Mouse (Mus musculus) neutrophil, adult 59 days (primary cell): Measurements from ENCODE around the gene Tspoap1. TPM values are rescaled to one million over a fixed set of nuclear protein-coding genes. Genes with fewer than 3 reads are reported as not detected.

Experiments used
- total RNA-seq, 2 experiments: library from RNA; stranded (reverse); gene quantifications; 1 replicate in 1 of 2; 2 replicates in 1 of 2; pipeline ENCODE4 v1.2.4; 2023

Tspoap1 gene
- 10 to 100 TPM; 18.7 to 21.5 TPM for total RNA-seq

GRCm38 (mm10) chr11:87760301-87761081 lies at the start of gene Tspoap1:
TSS of gene Tspoap1 (plus strand) at chr11:87760541.

GRCm38 (mm10) chr11:87737175-87737740 lies 23.1 kb upstream of the Tspoap1 start, which contains the start of gene Supt4a:
TSS of gene Supt4a (plus strand) at chr11:87737552.

GRCm38 (mm10) chr11:87793460-87793859 lies 33.1 kb downstream of the Tspoap1 start, which contains the start of gene Mpo:
TSS of gene Mpo (plus strand) at chr11:87793581.

GRCm38 (mm10) chr11:87828239-87828900 lies 68.0 kb downstream of the Tspoap1 start, which contains the start of gene Lpo:
TSS of gene Lpo (minus strand) at chr11:87828289.

Other genes starting within 250 kb of the Tspoap1 start
- not detected for gene Gm11492, start 193.9 kb upstream of the Tspoap1 start, total RNA-seq
- 1 to 10 TPM in 1 of 2 experiments, not detected in 1; 1.5 TPM for gene Sept4, start 191.6 kb upstream of the Tspoap1 start, total RNA-seq
- gene Mtmr4, start 168.4 kb upstream of the Tspoap1 start, total RNA-seq, result 10 to 100 TPM; 20.9 to 22.4 TPM
- gene Hsf5, start 143.4 kb upstream of the Tspoap1 start, total RNA-seq, result under 1 TPM; 0.11 to 0.13 TPM
- gene Rnf43, start 97.8 kb upstream of the Tspoap1 start, total RNA-seq, result 1 to 10 TPM; 1.3 to 2.6 TPM
- 100 to 1,000 TPM; 119 to 146 TPM for gene Supt4a, start 23.0 kb upstream of the Tspoap1 start, total RNA-seq
- gene Mpo, start 33.0 kb downstream of the Tspoap1 start, total RNA-seq, result 100 to 1,000 TPM; 798 to 870 TPM
- gene Lpo, start 67.7 kb downstream of the Tspoap1 start, total RNA-seq, result not detected
- gene Mks1, start 92.7 kb downstream of the Tspoap1 start, total RNA-seq, result 1 to 10 TPM; 2.8 to 3.9 TPM
- 10 to 100 TPM; 17.9 to 58.4 TPM for gene Epx, start 115.0 kb downstream of the Tspoap1 start, total RNA-seq
- gene Olfr462, start 131.7 kb downstream of the Tspoap1 start, total RNA-seq, result not detected
- not detected for gene Olfr463, start 136.8 kb downstream of the Tspoap1 start, total RNA-seq
- gene Olfr464, start 160.4 kb downstream of the Tspoap1 start, total RNA-seq, result not detected
- 10 to 100 TPM; 13.4 to 14.8 TPM for gene Dynll2, start 227.0 kb downstream of the Tspoap1 start, total RNA-seq